Comparison of ENCODE assay signal across 14 mouse cellular contexts in genomic region chr4:154480143-154480542, GRCm38 (mm10).
DNase-seq lines count a peak whose midpoint lies in the region; ATAC-seq lines count a peak whose summit lies in the region.
"Had no signal": no experiment of that assay in that cellular context is flagged by ENCODE, and none has a peak within 500 bp of the region (broad histone marks: within the 10 kb centered on the region; RNA-seq: fewer than 3 reads in every experiment).

No protein-coding gene starts in this region.

- H3K4me1 ChIP-seq in heart, embryonic 10.5 days = peaks cover 78% of the 10 kb centered on the region
- peaks cover 86% of the 10 kb centered on the region for H3K4me1 ChIP-seq in limb, embryonic 12.5 days (replicated peaks)
- H3K4me1 ChIP-seq in limb, embryonic 10.5 days = peaks cover 95% of the 10 kb centered on the region
- H3K4me1 ChIP-seq in stomach, embryonic 14.5 days (ENCODE audit: control insufficient read depth, insufficient read depth, low read length) = peaks cover 34% of the 10 kb centered on the region

- H3K4me2 ChIP-seq in limb, embryonic 12.5 days = no peak overlapping the region
- H3K4me2 ChIP-seq in stomach, embryonic 14.5 days (replicated peaks; ENCODE audit: low read depth, low read length) = no peak overlapping the region
- H3K4me2 ChIP-seq: neural tube, embryonic 12.5 days had no signal

- peaks cover 67% of the 10 kb centered on the region for H3K27me3 ChIP-seq in heart, embryonic 10.5 days (ENCODE audit: insufficient read depth, poor library complexity, severe bottlenecking)
- H3K27me3 ChIP-seq in limb, embryonic 12.5 days = peaks cover 5% of the 10 kb centered on the region; the same call in 1 of the 2 replicates
- peaks cover 44% of the 10 kb centered on the region for H3K27me3 ChIP-seq in limb, embryonic 10.5 days (ENCODE audit: low read depth, poor library complexity, severe bottlenecking)
- no peaks in the 10 kb centered on the region for H3K27me3 ChIP-seq in stomach, embryonic 14.5 days (ENCODE audit: control insufficient read depth, insufficient read depth, low read length)

- no peak overlapping the region for H3K9ac ChIP-seq in limb, embryonic 12.5 days (replicated peaks)
- H3K9ac ChIP-seq in stomach, embryonic 14.5 days (replicated peaks; ENCODE audit: low read depth, low read length) = no peak overlapping the region
- H3K9ac ChIP-seq: neural tube, embryonic 12.5 days had no signal

- no peak for DNase-seq in heart, embryonic 10.5 days (ENCODE audit: low spot score)
- no peak for DNase-seq in heart, postnatal 14 days
- DNase-seq in limb, embryonic 10.5 days (ENCODE audit: low spot score) = no peak
- peak; percentile 47 for DNase-seq in kidney, postnatal 10 days
- DNase-seq in cerebellum, postnatal 4 days (ENCODE audit: low spot score in 2 of 2) = no peak
- no peak for DNase-seq in left cerebral cortex, postnatal 36 days (ENCODE audit: low spot score in 2 of 2)
- DNase-seq: adrenal gland, postnatal 25 days; cerebellum, postnatal 36 days; layer of hippocampus, postnatal 36 days; retina, postnatal 1 day had no signal

- no peaks in the 10 kb centered on the region for H3K36me3 ChIP-seq in heart, embryonic 10.5 days
- peaks cover 14% of the 10 kb centered on the region for H3K36me3 ChIP-seq in limb, embryonic 12.5 days
- peaks cover 25% of the 10 kb centered on the region for H3K36me3 ChIP-seq in limb, embryonic 10.5 days
- no peaks in the 10 kb centered on the region for H3K36me3 ChIP-seq in stomach, embryonic 14.5 days (ENCODE audit: control insufficient read depth, insufficient read depth, low read length)
- H3K36me3 ChIP-seq: neural tube, embryonic 12.5 days had no signal

- intact Hi-C loops in heart, postnatal 14 days (cut with DNase I) = no loop called here
- intact Hi-C loops in left cerebral cortex, postnatal 36 days (cut with DNase I) = no loop called here

- peak overlapping the region; percentile 76 for H3K27ac ChIP-seq in heart, embryonic 10.5 days
- H3K27ac ChIP-seq in limb, embryonic 12.5 days = 0 out of 2 replicates have a peak overlapping the region, but pooled peaks have one; percentile 41
- no peak overlapping the region for H3K27ac ChIP-seq in limb, embryonic 10.5 days
- H3K27ac ChIP-seq in stomach, embryonic 14.5 days (ENCODE audit: low read length) = peak overlapping the region; percentile 68; the same call in 1 of the 2 replicates
- H3K27ac ChIP-seq: neural tube, embryonic 12.5 days had no signal

- no peak for ATAC-seq in limb, embryonic 12.5 days (ENCODE audit: insufficient number of reproducible peaks, insufficient read depth, low FRiP score, low TSS enrichment, low read depth)
- no peak for ATAC-seq in stomach, embryonic 14.5 days (ENCODE audit: insufficient number of reproducible peaks, insufficient read depth, low FRiP score, low read depth)
- ATAC-seq: midbrain, embryonic 16.5 days had no signal

- H3K9me3 ChIP-seq in heart, embryonic 10.5 days = no peaks in the 10 kb centered on the region
- H3K9me3 ChIP-seq in limb, embryonic 12.5 days = no peaks in the 10 kb centered on the region
- H3K9me3 ChIP-seq in limb, embryonic 10.5 days (replicated peaks) = no peaks in the 10 kb centered on the region
- H3K9me3 ChIP-seq in stomach, embryonic 14.5 days (ENCODE audit: control insufficient read depth, low read depth, low read length) = no peaks in the 10 kb centered on the region
- H3K9me3 ChIP-seq: neural tube, embryonic 12.5 days had no signal

- 64% methylated on average over 15 of the region's 15 CpGs for WGBS in heart, embryonic 10.5 days
- 63% methylated on average over 15 of the region's 15 CpGs for WGBS in limb, embryonic 12.5 days
- 71% methylated on average over 15 of the region's 15 CpGs for WGBS in limb, embryonic 10.5 days
- 48% methylated on average over 15 of the region's 15 CpGs for WGBS in stomach, embryonic 14.5 days

- H3K4me3 ChIP-seq in heart, embryonic 10.5 days = no peak overlapping the region
- H3K4me3 ChIP-seq in limb, embryonic 12.5 days (replicated peaks) = no peak overlapping the region
- no peak overlapping the region for H3K4me3 ChIP-seq in limb, embryonic 10.5 days
- H3K4me3 ChIP-seq in stomach, embryonic 14.5 days (ENCODE audit: low read depth, low read length) = no peak overlapping the region
- H3K4me3 ChIP-seq: neural tube, embryonic 12.5 days had no signal
